Mouse (Mus musculus) hindbrain, embryonic 15.5 days (tissue): Measurements from ENCODE around the gene Gm867. TPM values are rescaled to one million over a fixed set of nuclear protein-coding genes. Genes with fewer than 3 reads are reported as not detected.
A peak's percentile ranks its signal among the peaks of the same experiment; 100 is the strongest.

Experiments
- ATAC-seq: fragments of 200-750 bp; cut with Nextera tagmentation; 2 replicates; pipeline ENCODE4 v1.8.0; 2017; ENCODE audit warnings: low read depth, moderate number of reproducible peaks, moderate TSS enrichment; ENCODE audit not compliant: low FRiP score
- H3K27ac ChIP-seq: fragments of 300-500 bp; sonication (generic); replicated peaks from 2 replicates; pipeline ENCODE4 v1.5.1; 2015; ENCODE audit warnings: mild to moderate bottlenecking, inconsistent platforms
- H3K27me3 ChIP-seq: fragments of 300-500 bp; sonication (generic); 2 replicates; pipeline ENCODE4 v1.6.1; 2015; ENCODE audit warnings: control low read depth, inconsistent platforms
- H3K36me3 ChIP-seq: fragments of 300-500 bp; sonication (generic); 2 replicates; pipeline ENCODE4 v1.6.1; 2015; ENCODE audit warnings: control low read depth, inconsistent platforms
- H3K4me1 ChIP-seq: fragments of 300-500 bp; sonication (generic); replicated peaks from 2 replicates; pipeline ENCODE4 v1.6.1; 2015; ENCODE audit warnings: control low read depth, inconsistent platforms
- H3K4me2 ChIP-seq: fragments of 300-500 bp; sonication (generic); 2 replicates; pipeline ENCODE4 v1.6.1; 2015; ENCODE audit warnings: moderate library complexity, mild to moderate bottlenecking, inconsistent platforms
- H3K4me3 ChIP-seq: fragments of 300-500 bp; sonication (generic); 2 replicates; pipeline ENCODE4 v1.5.1; 2015; ENCODE audit warnings: mild to moderate bottlenecking, inconsistent platforms
- H3K9ac ChIP-seq: fragments of 300-500 bp; sonication (generic); 2 replicates; pipeline ENCODE4 v1.6.1; 2015; ENCODE audit warnings: inconsistent platforms
- H3K9me3 ChIP-seq: fragments of 300-500 bp; sonication (generic); 2 replicates; pipeline ENCODE4 v1.6.1; 2016; ENCODE audit warnings: control low read depth, inconsistent platforms
- WGBS: fragments of 180-500 bp; shearing (Covaris S2); methylation state at CpG from one replicate; pipeline ENCODE4 v1.1.7; 2015; 5-methylcytosine and 5-hydroxymethylcytosine counted together
- polyA plus RNA-seq: library from polyadenylated mRNA; unstranded; fragments of >200 nt; fragmentation: Nextera tagmentation; extraction: Ambion mirVana; gene quantifications from 2 replicates; pipeline ENCODE4 v1.2.1, GENCODE M21; 2015

The Gm867 gene
- polyA plus RNA-seq, 1 experiment from 2014 or later: 1.6 TPM

- 90% methylated on average over 1 of the region's 1 CpGs for WGBS
- H3K9ac ChIP-seq: no peak overlapping the region
- H3K9me3 ChIP-seq: no peaks in the 10 kb centered on the region
- peaks cover 14% of the 10 kb centered on the region; the same call in 1 of the 2 replicates for H3K27me3 ChIP-seq
- H3K27ac ChIP-seq: no peak overlapping the region
- peaks cover 50% of the 10 kb centered on the region for H3K4me1 ChIP-seq
- peak overlapping the region; percentile 49 for H3K4me3 ChIP-seq
- ATAC-seq: no peak
- no peaks in the 10 kb centered on the region for H3K36me3 ChIP-seq
- H3K4me2 ChIP-seq: peak overlapping the region; percentile 66
Measured at GRCm38 (mm10) chr10:75934991-75935390, 5.5 kb downstream of the Gm867 start.

GRCm38 (mm10) chr10:75932891-75933290 is 7.6 kb downstream of the Gm867 start, which contains the start of gene Chchd10:
Gene Chchd10 (plus strand): TSS chr10:75933130.
- Histone ChIP-seq H3K4me2 (peak within 1 kb of the TSS; percentile 90), H3K9ac (peak within 1 kb of the TSS; percentile 65), H3K27me3 (peaks cover 14% of the 10 kb centered on the region; the same call in 1 of the 2 replicates), H3K36me3 (no peaks in the 10 kb centered on the region), H3K4me1 (peaks cover 50% of the 10 kb centered on the region), H3K27ac (no peak within 1 kb of the TSS), H3K9me3 (no peaks in the 10 kb centered on the region), H3K4me3 (peak within 1 kb of the TSS; percentile 44)
- 13% methylated on average over 6 of the region's 6 CpGs for WGBS
- no peak for ATAC-seq

DNA sequence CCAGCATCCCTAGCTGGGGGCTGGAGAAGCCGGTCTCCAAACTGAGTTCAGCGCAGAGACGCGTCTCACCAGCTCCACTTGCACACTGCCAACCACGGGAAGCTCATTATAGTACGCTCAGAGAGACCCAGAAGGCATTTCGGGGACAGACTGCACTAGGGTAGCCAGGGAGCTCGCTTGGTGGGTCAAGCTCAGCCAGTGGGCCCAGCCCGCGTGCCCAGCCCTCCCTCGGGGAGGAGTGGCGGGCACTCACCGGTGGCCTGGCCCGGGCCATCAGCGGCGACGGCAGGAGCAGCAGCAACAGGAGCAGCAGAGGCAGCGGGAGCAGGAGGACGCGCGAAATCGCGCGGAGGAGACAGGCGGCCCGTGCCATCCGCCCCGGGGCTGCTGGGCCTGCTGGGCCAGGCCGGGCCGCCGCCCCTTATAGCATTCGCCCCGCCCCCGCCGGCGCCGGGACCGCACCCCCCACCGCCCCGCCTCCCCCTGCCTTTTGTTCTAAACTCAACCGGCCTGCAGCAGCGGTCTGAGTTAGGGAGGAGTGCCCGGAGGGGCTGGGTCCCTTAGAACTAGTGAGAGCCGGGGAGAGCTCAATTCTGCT is 8.3 kb downstream of the Gm867 start:
- WGBS: 0% methylated on average over 39 of the region's 44 CpGs
- H3K9ac ChIP-seq: peak overlapping the region; percentile 65
- H3K4me2 ChIP-seq: peak overlapping the region; percentile 90
- H3K4me3 ChIP-seq: peak overlapping the region; percentile 44
- no peaks in the 10 kb centered on the region for H3K9me3 ChIP-seq
- H3K4me1 ChIP-seq: peaks cover 47% of the 10 kb centered on the region
- ATAC-seq: peak; percentile 21; the same call in 1 of the 2 replicates
- peaks cover 14% of the 10 kb centered on the region; the same call in 1 of the 2 replicates for H3K27me3 ChIP-seq
- H3K27ac ChIP-seq: no peak overlapping the region
- H3K36me3 ChIP-seq: no peaks in the 10 kb centered on the region

GRCm38 (mm10) chr10:75931311-75931710 is 9.2 kb downstream of the Gm867 start:
- Histone ChIP-seq H3K27me3 (peaks cover 14% of the 10 kb centered on the region; the same call in 1 of the 2 replicates), H3K9me3 (no peaks in the 10 kb centered on the region), H3K36me3 (no peaks in the 10 kb centered on the region), H3K4me1 (peaks cover 41% of the 10 kb centered on the region), H3K4me2 (peak overlapping the region; percentile 90), H3K9ac (0 out of 2 replicates have a peak overlapping the region, but pooled peaks have one; percentile 65), H3K4me3 (peak overlapping the region; percentile 44), H3K27ac (no peak overlapping the region)
- ATAC-seq: no peak
- WGBS: 28% methylated on average over 7 of the region's 7 CpGs

DNA sequence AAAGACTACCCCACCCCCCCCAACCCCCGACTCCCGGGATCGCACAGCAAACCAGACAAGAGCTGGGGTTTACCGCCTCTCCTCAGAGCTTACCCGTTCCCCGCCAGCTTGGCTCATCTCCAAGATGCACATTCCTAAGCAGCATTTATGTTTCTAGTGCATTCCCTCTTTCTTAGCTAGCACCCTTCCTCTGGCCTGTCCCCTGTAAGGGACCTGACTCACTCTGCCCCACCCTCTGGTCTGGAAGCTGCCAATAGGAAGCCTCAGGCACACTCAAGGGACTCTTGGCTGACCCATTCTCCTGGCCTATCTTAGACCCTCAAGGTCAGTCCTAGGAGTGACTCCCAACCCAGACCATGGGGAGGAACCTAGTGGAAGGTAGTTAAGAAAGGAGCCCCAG is 10.2 kb downstream of the Gm867 start:
- H3K27ac ChIP-seq: no peak overlapping the region
- no peak for ATAC-seq
- H3K4me1 ChIP-seq: peaks cover 32% of the 10 kb centered on the region
- peaks cover 14% of the 10 kb centered on the region; the same call in 1 of the 2 replicates for H3K27me3 ChIP-seq
- H3K9me3 ChIP-seq: no peaks in the 10 kb centered on the region
- H3K4me2 ChIP-seq: peak overlapping the region; percentile 90; the same call in 1 of the 2 replicates
- 34% methylated on average over 6 of the region's 6 CpGs for WGBS
- H3K9ac ChIP-seq: no peak overlapping the region
- H3K4me3 ChIP-seq: no peak overlapping the region
- no peaks in the 10 kb centered on the region for H3K36me3 ChIP-seq

GRCm38 (mm10) chr10:75926396-75926795 is 14.1 kb downstream of the Gm867 start:
- H3K27me3 ChIP-seq: no peaks in the 10 kb centered on the region; the same call in 1 of the 2 replicates
- no peak overlapping the region for H3K9ac ChIP-seq
- H3K4me3 ChIP-seq: no peak overlapping the region
- H3K4me1 ChIP-seq: peaks cover 26% of the 10 kb centered on the region
- ATAC-seq: no peak
- no peak overlapping the region for H3K4me2 ChIP-seq
- H3K36me3 ChIP-seq: no peaks in the 10 kb centered on the region
- H3K27ac ChIP-seq: no peak overlapping the region
- 73% methylated on average over 13 of the region's 13 CpGs for WGBS
- H3K9me3 ChIP-seq: no peaks in the 10 kb centered on the region

- Histone ChIP-seq H3K9me3 (no peaks in the 10 kb centered on the region), H3K4me2 (no peak overlapping the region), H3K4me3 (no peak overlapping the region), H3K27ac (no peak overlapping the region), H3K9ac (no peak overlapping the region), H3K36me3 (no peaks in the 10 kb centered on the region), H3K4me1 (peaks cover 27% of the 10 kb centered on the region), H3K27me3 (no peaks in the 10 kb centered on the region)
- 59% methylated on average over 2 of the region's 2 CpGs for WGBS
- ATAC-seq: no peak
Measured at GRCm38 (mm10) chr10:75924324-75924723, 16.1 kb downstream of the Gm867 start.

- Histone ChIP-seq H3K9ac (peak overlapping the region; percentile 100), H3K27ac (peak overlapping the region; percentile 99), H3K36me3 (no peaks in the 10 kb centered on the region), H3K4me2 (peak overlapping the region; percentile 81), H3K4me3 (peak overlapping the region; percentile 100), H3K4me1 (peaks cover 40% of the 10 kb centered on the region), H3K27me3 (no peaks in the 10 kb centered on the region), H3K9me3 (no peaks in the 10 kb centered on the region)
- peak; percentile 53; the same call in 1 of the 2 replicates for ATAC-seq
- WGBS: 4% methylated on average over 22 of the region's 22 CpGs
Measured at GRCm38 (mm10) chr10:75921726-75922560, 18.5 kb downstream of the Gm867 start.

GRCm38 (mm10) chr10:75921026-75921725 is 19.3 kb downstream of the Gm867 start, which contains the start of gene Smarcb1:
Gene Smarcb1 (minus strand): TSS chr10:75921617.
- peak; percentile 91 for ATAC-seq
- peaks cover 41% of the 10 kb centered on the region for H3K4me1 ChIP-seq
- H3K27me3 ChIP-seq: no peaks in the 10 kb centered on the region
- H3K9me3 ChIP-seq: no peaks in the 10 kb centered on the region
- peak within 1 kb of the TSS; percentile 99 for H3K27ac ChIP-seq
- peaks cover 2% of the 10 kb centered on the region for H3K36me3 ChIP-seq
- peak within 1 kb of the TSS; percentile 100 for H3K4me3 ChIP-seq
- WGBS: 0% methylated on average over 76 of the region's 76 CpGs
- peak within 1 kb of the TSS; percentile 81 for H3K4me2 ChIP-seq
- H3K9ac ChIP-seq: peak within 1 kb of the TSS; percentile 100

GRCm38 (mm10) chr10:75919026-75919425 is 21.4 kb downstream of the Gm867 start:
- H3K4me2 ChIP-seq: peak overlapping the region; percentile 7; the same call in 1 of the 2 replicates
- H3K4me1 ChIP-seq: peaks cover 44% of the 10 kb centered on the region
- H3K9ac ChIP-seq: no peak overlapping the region
- H3K4me3 ChIP-seq: no peak overlapping the region
- no peak overlapping the region for H3K27ac ChIP-seq
- no peak for ATAC-seq
- no peaks in the 10 kb centered on the region for H3K9me3 ChIP-seq
- H3K36me3 ChIP-seq: peaks cover 18% of the 10 kb centered on the region
- H3K27me3 ChIP-seq: no peaks in the 10 kb centered on the region
- 80% methylated on average over 5 of the region's 5 CpGs for WGBS

DNA sequence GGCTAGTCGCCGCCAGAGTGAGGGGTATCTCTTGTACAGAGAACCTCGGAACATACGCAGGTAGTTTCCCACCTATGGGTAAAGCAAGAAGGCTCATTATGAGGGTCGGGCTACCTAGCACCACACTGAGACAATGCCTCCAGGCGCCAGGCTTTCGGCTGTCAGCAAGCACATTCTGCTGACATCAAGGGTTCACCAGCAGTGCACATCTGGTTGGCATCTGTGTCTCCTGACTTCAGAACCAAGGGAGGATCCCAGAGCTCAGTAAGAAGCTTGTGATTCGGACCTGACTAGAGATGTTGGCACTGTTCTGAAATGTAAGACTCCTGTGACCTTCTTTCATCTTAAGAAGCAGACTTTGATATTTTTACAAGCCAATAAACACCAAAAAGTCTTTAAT is 23.6 kb downstream of the Gm867 start:
- 78% methylated on average over 8 of the region's 8 CpGs for WGBS
- H3K4me3 ChIP-seq: no peak overlapping the region
- H3K36me3 ChIP-seq: peaks cover 33% of the 10 kb centered on the region
- no peak overlapping the region for H3K9ac ChIP-seq
- peaks cover 31% of the 10 kb centered on the region for H3K4me1 ChIP-seq
- no peak for ATAC-seq
- H3K9me3 ChIP-seq: no peaks in the 10 kb centered on the region
- no peak overlapping the region for H3K4me2 ChIP-seq
- no peak overlapping the region for H3K27ac ChIP-seq
- no peaks in the 10 kb centered on the region for H3K27me3 ChIP-seq
